Mouse (Mus musculus) G1E (cell line): ENCODE data around the gene Wdr73.

Source experiments
- CTCF ChIP-seq: IDR thresholded peaks from 2 replicates; pipeline ENCODE4 v1.5.1; 2012; ENCODE audit warnings: low read depth, low read length, inconsistent platforms, mixed read lengths
- GATA1 ChIP-seq: IDR thresholded peaks from 2 replicates; pipeline ENCODE4 v1.6.1; 2012; ENCODE audit warnings: borderline replicate concordance, low read length, inconsistent platforms, mixed read lengths
- GATA2 ChIP-seq: IDR thresholded peaks from 2 replicates; pipeline ENCODE4 v1.6.1; 2012; ENCODE audit warnings: low read depth, low read length, inconsistent platforms, borderline replicate concordance
- TAL1 ChIP-seq: conservative IDR thresholded peaks from 2 replicates; pipeline ENCODE4 v1.6.1; 2012; ENCODE audit warnings: low read depth, low read length, inconsistent platforms, mixed read lengths

DNA sequence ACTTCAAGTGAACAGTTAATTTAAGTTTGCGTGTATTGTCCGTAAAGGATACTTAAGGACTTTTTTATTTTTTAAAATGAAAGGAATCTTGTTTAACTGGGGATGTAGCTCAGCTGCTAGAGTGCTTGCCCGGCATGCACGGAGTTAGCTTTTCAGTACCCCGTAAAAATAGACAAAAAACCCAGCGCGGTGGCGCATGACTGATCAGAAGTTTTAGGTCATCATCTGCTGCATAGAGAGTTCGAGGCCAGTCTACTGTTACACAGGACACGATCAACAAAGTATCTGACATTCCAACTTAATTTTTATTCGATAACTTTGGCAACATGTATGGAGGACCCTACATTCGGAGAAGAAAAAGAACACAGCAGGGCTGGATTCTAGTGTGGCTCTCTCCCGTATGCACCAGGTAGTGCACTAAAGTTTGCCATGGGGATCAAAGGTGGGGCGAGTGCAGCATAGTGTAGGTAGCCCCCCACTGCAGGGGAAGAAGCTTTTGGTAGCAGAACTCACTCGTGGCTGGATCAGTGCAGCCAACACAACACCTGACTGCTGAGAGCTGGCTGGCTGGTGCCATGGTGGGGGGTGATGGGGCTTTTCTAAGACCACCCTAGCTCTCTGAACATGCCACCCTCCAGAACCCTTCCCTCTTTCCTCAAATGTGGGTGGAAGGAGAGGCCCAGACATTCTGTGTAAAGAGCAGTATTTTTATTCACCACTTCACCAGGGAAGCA lies 639 bp upstream of the Wdr73 start:
- no peak for TF ChIP-seq CTCF
- TF ChIP-seq GATA1, result no peak
- TF ChIP-seq GATA2, result no peak
- no peak for TF ChIP-seq TAL1
